Mouse (Mus musculus) layer of hippocampus, adult 9-11 months (tissue): Measurements from ENCODE around the gene Mc1r.
"Not testable (repeated sequence)": the region's sequence is repeated elsewhere in the genome, so short reads cannot be mapped to it uniquely, and the experiment has no call there.

Source experiments
- DNase-seq: peaks from one replicate; pipeline ENCODE4 v3.0.0; 2022

Mc1r gene

GRCm38 (mm10) chr8:123432381-123432780 lies 25.5 kb downstream of the Mc1r start:
- DNase-seq = no peak

GRCm38 (mm10) chr8:123433241-123433974 lies 26.5 kb downstream of the Mc1r start:
- not testable (repeated sequence) for DNase-seq

DNA sequence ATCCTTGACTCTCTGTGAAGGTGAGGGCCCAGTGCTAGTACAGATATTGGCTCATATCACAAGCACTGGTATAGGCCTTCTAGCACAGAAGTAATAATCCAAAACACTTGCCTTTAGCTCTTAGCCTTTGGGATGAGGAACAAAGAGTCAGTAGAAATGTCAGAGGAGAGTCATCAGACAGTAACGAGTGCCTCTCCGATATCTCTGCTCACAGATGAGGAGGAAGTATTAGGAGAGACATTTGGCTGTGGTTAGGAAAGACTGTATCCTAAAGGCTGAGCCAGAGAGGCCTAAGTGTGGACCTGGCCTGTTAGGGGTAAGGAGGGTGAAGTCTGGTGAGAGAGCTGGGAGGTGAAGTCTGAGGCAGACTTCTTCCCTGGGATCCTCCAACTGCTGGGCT lies 34.9 kb downstream of the Mc1r start:
- DNase-seq = no peak

DNA sequence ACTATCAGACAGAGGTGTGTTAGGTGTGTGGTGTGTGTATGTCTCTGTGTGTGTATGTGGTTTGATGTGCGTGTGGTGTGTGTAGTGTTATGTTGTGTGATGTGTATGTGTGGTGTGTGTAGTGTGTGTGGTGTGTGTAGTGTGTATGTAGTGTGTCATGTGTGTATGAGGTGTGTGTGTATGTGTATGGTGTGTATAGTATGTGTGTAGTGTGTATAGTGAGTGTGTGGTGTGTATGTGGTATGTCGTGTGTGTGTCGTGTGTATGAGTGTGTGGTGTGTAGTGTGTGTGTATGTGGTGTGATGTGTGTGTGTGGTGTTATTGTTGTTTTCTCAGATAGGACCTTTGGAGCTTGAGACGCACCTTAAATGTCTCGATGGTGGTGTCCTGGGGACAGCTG lies 35.4 kb downstream of the Mc1r start:
- DNase-seq = no peak

DNA sequence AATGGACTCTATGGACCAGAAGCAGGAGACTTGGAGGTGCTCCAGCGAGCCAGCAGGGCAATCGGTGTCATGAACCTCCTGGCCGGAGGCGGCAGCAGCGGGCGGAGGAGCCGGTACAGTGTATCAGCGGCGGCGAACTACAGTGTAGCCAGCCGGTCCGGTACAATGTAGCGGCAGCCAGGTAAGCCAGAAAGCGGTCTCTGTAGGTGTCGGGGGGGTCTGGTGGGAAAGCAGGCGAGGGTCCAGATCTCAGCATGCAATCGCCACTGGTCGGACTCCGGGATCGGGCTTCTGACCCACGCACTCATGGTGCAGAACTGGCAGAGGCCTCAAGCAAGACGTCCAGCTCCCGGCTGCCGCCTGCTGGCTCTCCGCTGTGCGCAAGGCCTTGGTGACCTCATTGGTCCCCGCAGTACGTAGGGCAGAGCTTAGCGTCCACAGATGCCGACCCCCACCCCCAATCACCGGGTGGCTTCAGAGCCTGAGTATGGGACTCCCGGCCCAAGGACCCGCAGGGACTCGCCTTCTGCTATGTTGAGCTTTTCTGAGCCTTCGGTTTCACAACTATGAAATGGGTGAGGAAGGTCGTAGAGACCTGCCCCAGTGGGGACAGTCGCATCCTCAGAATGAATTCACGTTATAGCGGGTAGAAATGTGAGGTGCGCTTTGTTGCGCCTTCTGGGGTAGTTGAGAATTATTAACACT lies 36.1 kb downstream of the Mc1r start:
- DNase-seq = peak; percentile 92

DNA sequence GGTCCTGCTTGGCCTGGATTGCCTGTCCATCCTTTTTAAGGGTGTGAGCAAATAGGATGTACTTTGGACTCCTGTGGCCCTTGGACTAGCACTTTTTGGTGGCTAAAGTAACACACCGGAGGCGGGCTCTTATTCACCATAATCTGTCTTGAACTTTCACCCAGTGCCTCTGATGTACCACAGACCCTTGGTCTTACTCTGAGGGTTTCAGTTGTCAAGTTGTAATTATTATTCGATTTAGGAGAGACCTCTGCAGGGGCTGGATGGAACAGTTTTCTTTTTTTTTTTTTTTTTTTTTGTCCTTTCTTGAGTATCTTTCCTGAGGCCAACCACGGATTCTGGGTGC lies 36.6 kb downstream of the Mc1r start:
- DNase-seq = no peak

DNA sequence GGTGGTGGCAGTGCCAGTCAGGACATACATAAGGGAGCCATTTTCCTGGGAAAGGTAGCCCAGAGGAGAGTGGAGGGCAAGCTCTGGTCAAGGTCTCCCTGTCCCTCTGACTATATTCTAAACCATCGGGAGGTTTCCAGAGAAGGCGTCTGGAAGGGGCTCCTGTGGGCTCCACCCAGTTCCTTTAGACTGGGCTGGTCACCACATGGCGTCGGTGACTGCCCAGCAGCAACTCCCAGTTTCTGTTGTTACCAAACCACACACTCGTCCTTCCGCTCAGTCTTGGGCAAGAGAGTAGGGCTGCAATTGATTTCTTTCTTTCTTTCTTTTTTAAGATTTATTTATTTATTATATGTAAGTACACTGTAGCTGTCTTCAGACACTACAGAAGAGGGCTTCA lies 37.2 kb downstream of the Mc1r start:
- no peak for DNase-seq

GRCm38 (mm10) chr8:123445981-123446380 lies 39.1 kb downstream of the Mc1r start:
- DNase-seq = no peak

GRCm38 (mm10) chr8:123446799-123447198 lies 39.9 kb downstream of the Mc1r start:
- DNase-seq = no peak

DNA sequence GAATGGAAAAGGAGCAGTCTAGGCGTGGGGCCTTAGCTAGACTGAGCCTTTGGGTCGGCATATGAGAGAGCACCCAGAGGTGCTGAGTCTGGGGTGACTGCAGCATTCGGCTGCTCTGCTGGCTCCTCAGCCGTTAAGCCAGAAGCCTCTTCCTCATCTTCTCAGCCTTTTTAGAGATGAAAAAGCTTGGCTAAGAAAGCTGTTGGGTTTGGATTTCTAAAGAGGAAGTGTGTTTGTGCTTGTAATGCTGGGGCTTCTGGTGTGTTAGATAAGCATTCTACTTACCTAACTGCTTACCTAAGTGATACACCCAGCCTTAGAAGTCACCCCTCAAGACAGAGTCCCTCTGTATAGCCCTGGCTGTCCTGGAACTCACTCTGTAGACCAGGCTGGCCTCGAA lies 43.9 kb downstream of the Mc1r start:
- no peak for DNase-seq

- not testable (repeated sequence) for DNase-seq
Observed at GRCm38 (mm10) chr8:123451747-123452146, 44.8 kb downstream of the Mc1r start.

- DNase-seq = no peak
Observed at GRCm38 (mm10) chr8:123452149-123452548, 45.2 kb downstream of the Mc1r start.

DNA sequence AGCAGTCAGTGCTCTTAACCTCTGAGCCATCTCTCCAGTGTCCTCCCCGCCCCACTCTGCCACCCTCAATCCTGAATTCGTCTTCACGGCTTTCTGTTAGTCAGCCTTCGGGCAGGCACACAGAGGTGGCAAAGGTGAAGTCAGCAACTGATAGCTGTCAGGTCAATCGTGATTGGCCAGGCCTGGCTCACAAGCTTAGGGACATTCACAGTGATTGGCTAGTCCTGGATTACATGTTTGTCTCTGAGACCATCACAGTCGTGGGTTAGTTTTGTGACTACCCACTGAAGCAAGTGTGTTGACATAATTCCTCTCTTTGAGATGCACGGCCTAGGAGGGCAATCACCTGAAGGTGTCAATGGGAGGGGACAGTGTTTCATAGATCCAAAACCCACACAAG lies 46.4 kb downstream of the Mc1r start:
- no peak for DNase-seq

- no peak for DNase-seq
Observed at GRCm38 (mm10) chr8:123453951-123454350, 47.0 kb downstream of the Mc1r start.

GRCm38 (mm10) chr8:123454559-123454958 lies 47.7 kb downstream of the Mc1r start:
- no peak for DNase-seq
